Mouse (Mus musculus): ENCODE measurements around the gene Mboat1.

The Mboat1 gene

DNA sequence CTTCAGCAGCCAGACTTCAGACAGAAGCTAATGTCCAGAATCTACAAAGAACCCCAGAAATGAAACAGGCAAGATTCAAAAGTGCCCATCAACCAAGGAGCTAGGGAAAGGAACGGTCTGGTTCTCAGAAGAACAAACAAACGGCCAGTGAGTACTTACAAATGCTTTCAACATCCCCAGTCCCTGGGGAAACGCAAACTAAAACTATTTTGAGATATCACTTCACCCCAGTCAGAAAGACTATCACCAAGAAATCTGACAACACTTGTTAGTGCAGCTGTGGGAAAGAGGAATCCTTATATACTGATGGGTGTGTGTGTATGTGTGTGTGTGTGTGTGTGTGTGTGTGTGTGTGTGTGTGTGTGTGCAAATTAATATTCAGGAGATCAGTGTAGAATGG lies 116.4 kb downstream of the Mboat1 start:
- no peak for DNase-seq

DNA sequence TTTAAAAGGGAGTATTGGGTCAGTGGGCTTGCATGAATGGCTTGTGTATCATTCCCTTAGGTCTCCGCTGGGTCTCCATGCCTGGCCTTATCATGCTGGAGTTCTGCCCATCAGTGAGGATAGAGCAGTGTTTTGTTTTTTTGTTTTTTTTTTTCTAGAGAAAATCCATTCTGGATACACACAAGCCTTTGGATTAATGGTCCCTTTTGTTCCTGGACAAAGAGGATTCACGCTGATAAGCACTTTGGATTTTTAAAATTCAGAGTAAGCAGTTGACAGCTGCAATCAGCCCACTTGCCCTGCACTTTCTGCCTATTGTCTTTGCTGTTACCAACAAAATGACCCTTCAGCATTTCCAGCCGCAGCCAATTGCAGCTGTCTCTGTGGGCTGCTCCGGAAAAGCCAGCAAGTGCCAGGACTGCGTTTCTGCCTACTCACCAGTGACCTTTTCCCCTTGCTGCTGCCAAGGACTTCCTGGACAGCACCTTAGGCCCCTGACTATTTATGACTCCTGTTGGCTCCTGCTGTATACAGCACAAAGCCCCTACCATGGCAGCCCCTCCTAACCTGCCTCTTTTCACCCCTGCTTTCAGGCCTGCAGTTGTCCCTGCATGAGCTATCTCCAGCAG lies 117.5 kb downstream of the Mboat1 start:
- DNase-seq = no peak

DNA sequence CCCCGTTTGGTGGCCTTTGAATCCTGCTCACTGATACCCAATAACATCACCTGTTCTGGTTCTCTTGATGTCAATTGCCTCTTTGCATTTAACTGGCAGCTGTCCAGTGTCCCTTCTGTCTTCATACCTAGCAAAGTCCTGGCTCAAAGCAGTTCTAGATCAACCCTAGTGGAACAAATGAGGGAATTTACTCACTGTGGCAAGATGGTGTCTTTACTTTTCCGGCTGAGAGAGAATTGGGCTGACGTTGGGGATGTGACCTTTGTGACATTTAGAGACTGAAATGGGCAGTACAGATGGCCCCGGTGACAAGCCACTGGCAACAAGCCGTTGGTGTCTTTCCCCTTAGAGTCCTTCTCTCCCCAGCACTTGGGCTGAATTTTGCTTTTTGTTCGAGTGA lies 118.1 kb downstream of the Mboat1 start:
- DNase-seq = no peak

DNA sequence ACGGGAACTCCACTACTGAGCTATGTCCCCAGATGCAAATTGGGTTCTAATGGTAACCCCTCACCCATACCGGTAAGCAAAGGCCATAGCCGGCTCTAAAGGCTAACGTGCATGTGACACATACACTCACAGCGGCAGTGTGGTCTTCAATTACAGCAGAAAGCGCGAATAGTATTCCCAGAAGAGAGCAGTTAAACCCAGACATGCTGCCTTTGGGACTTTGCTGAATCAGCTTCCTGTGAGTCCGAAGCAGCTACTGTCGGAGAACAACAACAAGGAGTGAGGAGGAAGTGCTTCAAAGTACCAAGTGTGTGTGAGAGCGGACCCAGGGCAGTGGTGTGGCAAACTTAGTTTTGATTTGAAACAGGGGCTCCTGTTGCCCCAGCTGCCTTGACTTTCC lies 122.5 kb downstream of the Mboat1 start:
- no peak for DNase-seq

DNA sequence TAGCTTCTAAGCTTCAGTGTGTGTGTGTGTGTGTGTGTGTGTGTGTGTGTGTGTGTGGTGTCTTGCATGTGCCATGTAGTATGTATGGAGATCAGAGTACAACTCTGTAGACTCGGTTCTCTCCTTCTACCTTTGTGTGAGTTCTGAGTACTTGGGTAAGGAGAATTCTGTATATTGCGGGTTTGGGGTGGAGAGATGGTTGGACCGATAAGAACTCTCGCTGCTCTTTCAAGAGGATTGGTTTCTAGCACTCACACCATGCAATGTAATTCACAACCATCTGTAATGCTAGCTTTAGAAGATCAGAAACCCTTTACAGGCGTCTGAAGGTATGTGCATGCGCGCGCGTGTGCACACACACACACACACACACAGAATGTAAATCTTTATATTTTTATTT lies 123.0 kb downstream of the Mboat1 start:
- no peak for DNase-seq

DNA sequence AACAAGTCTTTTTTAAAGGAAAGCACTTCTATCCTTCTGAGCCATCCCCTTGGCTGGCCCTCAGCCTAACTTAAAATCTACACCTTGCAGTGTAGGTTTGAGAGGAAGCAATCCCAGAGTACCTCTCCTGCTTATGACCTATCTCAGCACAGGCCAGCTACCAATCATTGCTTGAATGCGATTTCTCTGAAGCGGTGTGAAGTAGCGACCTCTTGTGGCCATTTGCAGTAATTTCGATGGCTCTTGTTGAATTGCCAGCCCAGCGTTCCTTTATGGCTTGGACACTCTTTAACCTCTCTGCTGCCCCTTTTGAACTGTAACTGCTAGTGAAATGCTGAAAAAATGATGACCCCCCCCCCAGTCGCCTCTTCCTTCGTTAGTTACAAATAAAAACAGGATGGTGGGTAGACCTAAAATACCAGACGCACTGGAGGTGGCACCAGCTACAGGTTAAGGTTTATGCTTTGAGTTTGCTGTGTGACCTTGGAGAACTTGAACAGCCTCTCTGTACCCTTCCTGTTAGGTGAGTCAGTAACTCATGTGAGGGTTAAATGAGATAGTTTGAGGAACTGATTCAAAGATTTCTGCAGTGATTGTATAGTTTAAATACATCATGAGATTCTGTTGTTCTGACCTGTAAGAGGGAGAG lies 123.7 kb downstream of the Mboat1 start:
- peak; percentile 68 for DNase-seq

DNA sequence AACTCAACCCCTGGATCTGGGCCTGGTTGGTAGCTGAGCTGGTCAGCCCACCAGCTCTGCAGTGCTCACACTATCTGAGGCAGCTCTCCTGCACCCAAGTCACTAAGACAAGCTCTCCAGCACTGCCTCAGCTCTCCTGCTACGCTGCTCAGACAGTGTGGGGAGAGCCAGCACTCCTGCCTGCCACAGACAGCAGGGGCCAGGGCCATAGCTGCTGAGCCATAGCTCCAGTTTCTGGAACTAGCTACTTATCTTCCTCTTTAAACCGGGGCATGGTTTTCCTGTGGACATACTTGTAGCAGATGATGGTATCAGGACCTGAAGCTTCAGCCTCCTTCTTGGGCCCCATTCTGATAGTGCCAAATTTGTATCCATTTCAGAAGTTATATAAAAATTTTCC lies 127.4 kb downstream of the Mboat1 start:
- DNase-seq = no peak

DNA sequence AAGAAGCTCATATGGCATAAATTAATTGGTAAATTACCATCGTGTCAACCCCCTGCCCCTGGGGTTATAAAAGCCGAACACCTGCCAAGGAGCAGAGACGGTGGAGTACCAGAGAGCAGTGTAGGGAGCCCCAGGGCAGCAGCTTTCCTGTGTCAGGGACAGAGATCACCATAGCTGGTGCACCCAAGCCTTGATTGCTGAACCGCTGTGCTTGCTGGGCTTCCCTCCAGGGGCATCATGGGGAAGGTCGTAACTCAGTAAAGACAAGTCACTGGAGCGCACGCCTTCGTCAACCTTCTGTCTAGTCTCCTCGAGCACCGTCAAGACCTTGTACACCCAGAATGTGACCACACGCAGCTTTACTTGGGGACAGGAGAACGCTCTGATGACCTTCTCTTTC lies 128.0 kb downstream of the Mboat1 start:
- no peak for DNase-seq

DNA sequence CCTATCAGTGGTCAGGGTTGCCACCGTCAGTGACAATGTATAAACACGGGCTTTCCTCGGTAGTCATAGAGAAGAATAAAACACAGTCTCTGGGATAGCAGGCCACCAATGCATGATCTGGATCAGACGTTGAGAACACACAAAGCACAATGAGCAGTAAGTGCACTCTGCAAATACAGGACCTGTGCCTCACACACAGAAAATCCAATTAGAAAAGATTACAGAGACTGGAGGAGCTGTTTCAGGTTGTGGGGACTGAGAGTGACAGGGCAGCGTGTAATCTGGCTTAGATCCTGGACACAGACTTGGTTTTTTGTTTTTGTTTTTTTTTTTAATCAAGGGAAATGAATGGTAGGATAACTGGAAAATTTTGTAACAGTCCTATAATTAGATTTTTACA lies 128.5 kb downstream of the Mboat1 start:
- DNase-seq = no peak

DNA sequence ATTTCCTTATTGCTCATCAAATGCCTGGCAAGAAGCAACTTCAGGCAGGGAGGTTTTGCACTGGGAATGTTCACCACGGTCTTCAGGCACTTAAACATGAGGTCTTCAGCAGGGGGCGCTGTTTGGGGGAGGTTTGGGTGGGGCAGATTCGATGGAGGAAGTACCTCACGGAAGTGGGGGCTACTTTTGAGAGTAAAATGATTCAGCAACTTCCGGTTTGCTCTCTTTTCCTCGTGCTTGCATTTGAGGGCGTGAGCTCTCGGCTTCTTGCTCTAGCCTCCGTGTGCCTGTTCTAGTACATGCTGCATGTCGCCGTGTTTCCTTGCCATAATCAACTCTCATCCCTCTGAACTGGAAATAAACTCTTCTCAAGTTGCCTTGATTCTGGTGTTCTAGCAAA lies 129.7 kb downstream of the Mboat1 start:
- DNase-seq = no peak

DNA sequence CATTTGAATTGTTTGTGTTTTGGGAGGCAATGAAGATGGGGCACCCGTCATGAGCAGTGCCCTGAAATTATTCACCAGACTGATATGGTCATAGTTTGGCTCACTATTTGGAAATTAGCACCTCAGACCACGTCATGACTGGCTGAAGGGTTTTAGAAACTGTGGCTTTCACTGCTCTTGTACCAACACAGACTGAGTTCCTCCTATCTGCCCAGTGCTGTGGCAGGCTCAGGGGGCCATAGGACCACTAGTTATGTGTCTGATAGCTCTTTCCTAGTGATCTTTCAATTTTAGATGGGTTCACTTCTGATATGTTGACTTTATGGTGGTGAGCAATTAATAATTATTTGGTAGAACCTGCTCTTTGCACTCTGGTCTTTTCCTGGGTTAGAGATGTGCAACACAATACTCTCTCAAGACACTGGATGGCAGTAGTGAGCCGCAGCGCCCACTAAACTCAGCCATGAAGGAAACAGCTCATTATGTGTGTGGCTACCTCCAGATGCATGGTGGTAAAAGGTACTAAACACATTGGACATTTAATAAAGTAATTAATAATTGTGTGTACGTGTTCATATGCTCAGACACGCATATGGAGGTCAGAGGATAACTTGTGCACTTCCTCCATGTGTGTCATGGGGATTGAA lies 135.9 kb downstream of the Mboat1 start:
- DNase-seq = peak; percentile 49
